Mouse (Mus musculus) midbrain, embryonic 11.5 days (tissue): ENCODE measurements around the gene Kat8. TPM values are rescaled to one million over a fixed set of nuclear protein-coding genes. Genes with fewer than 3 reads are reported as not detected.
A peak's percentile ranks its signal among the peaks of the same experiment; 100 is the strongest.

Source experiments
- ATAC-seq: fragments of 200-750 bp; cut with Nextera tagmentation; 2 replicates; pipeline ENCODE4 v1.8.0; 2017; ENCODE audit warnings: moderate TSS enrichment, moderate library complexity; ENCODE audit not compliant: low FRiP score
- DNase-seq: peaks from one replicate; pipeline ENCODE4 v3.0.0; 2015; ENCODE audit warnings: low spot score; ENCODE audit errors: missing footprints
- H3K27ac ChIP-seq: fragments of 300-500 bp; sonication (generic); 2 replicates; pipeline ENCODE4 v1.5.1; 2014; ENCODE audit warnings: low read depth, low read length
- H3K27me3 ChIP-seq: fragments of 300-500 bp; sonication (generic); 2 replicates; pipeline ENCODE4 v1.6.1; 2014; ENCODE audit warnings: mild to moderate bottlenecking, low read length, moderate library complexity, mixed read lengths; ENCODE audit not compliant: control insufficient read depth, insufficient read depth
- H3K36me3 ChIP-seq: fragments of 300-500 bp; sonication (generic); 2 replicates; pipeline ENCODE4 v1.6.1; 2014; ENCODE audit warnings: mild to moderate bottlenecking, low read length, moderate library complexity, mixed read lengths; ENCODE audit not compliant: control insufficient read depth, insufficient read depth
- H3K4me1 ChIP-seq: fragments of 300-500 bp; sonication (generic); 2 replicates; pipeline ENCODE4 v1.6.1; 2014; ENCODE audit warnings: low read length; ENCODE audit not compliant: control insufficient read depth, insufficient read depth
- H3K4me2 ChIP-seq: fragments of 300-500 bp; sonication (generic); 2 replicates; pipeline ENCODE4 v1.6.1; 2014; ENCODE audit warnings: mild to moderate bottlenecking, moderate library complexity
- H3K4me3 ChIP-seq: fragments of 300-500 bp; sonication (generic); 2 replicates; pipeline ENCODE4 v1.5.1; 2014; ENCODE audit warnings: low read depth, low read length
- H3K9ac ChIP-seq: fragments of 300-500 bp; sonication (generic); 2 replicates; pipeline ENCODE4 v1.6.1; 2014; ENCODE audit warnings: low read length
- H3K9me3 ChIP-seq: fragments of 300-500 bp; sonication (generic); 2 replicates; pipeline ENCODE4 v1.6.1; 2016; ENCODE audit warnings: low read length; ENCODE audit not compliant: control insufficient read depth
- WGBS: fragments of 180-500 bp; shearing (Covaris S2); extraction: QIAGEN DNeasy Blood & Tissue Kit; methylation state at CpG from one replicate; pipeline ENCODE4 v1.1.7; 2014; 5-methylcytosine and 5-hydroxymethylcytosine counted together
- polyA plus RNA-seq: library from polyadenylated mRNA; unstranded; fragments of >200 nt; fragmentation: Nextera tagmentation; extraction: Ambion mirVana; gene quantifications from 2 replicates; pipeline ENCODE4 v1.2.1, GENCODE M21; 2014

Gene Kat8
- polyA plus RNA-seq: 54.6 and 57.1 TPM in 2 replicates

DNA sequence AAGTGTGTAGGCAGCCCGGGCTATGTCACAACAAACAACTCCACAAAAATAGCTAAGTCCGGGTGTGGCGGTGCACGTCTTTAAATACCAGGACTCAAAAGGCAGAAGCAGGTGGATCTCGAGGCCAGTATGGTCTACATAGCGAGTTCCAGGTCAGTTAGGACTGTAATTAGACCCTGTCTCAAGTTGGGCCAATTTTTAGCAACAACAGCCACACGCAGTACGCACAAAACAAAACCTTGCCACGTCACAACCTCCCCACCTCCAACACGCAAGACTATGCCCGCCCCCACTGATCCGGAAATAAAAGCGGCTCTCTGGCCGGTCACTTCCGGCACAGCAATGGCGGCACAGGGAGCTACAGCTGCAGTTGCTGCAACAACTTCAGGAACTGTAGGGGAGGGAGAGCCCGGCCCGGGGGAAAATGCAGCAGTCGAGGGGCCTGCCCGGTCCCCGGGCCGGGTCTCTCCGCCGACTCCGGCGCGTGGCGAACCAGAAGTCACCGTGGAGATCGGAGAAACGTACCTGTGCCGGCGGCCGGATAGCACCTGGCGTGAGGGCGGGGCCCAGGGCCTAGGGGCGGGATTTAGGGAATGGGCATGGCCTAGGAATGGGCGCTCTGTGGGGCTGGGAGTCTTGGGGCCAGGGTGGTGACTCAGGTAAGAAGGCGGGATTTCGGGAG lies at the start of gene Kat8:
Kat8 (plus strand) TSS at position 327 of the 682 bp plus-strand sequence.
- Histone ChIP-seq H3K27me3 (no peaks in the 10 kb centered on the region), H3K4me1 (peaks cover 6% of the 10 kb centered on the region), H3K27ac (peak within 1 kb of the TSS; percentile 54), H3K9ac (peak within 1 kb of the TSS; percentile 83), H3K36me3 (peaks cover 11% of the 10 kb centered on the region), H3K9me3 (no peaks in the 10 kb centered on the region), H3K4me2 (peak within 1 kb of the TSS; percentile 75), H3K4me3 (peak within 1 kb of the TSS; percentile 97)
- DNase-seq (peak; percentile 98), ATAC-seq (peak; percentile 93)
- under 1% methylated on average over 40 of the region's 40 CpGs for WGBS

DNA sequence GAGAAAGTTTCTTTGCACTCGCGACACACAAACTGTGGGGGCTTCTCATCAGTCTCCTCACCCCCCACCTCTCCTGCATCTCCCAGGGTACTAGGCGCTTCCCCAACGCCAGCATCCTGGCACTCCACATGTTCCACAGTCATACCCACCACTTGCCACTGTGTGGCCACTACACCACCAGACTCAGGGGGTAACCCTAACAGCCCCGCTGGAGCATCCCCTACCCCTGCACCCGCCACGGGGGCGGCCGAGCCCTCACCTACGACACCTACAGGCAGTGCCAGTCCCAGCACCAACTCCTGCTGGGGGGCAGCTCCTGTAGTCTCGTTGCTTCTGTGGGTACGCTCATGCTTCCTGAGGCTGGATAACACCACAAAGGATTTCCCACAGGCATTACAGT lies 45.9 kb upstream of the Kat8 start:
- H3K4me1 ChIP-seq: no peaks in the 10 kb centered on the region
- no peak overlapping the region for H3K27ac ChIP-seq
- H3K4me2 ChIP-seq: no peak overlapping the region
- no peaks in the 10 kb centered on the region for H3K9me3 ChIP-seq
- DNase-seq (no peak), ATAC-seq (no peak)
- 95% methylated on average over 12 of the region's 12 CpGs for WGBS
- H3K4me3 ChIP-seq: no peak overlapping the region
- no peak overlapping the region for H3K9ac ChIP-seq
- peaks cover 17% of the 10 kb centered on the region; the same call in 1 of the 2 replicates for H3K36me3 ChIP-seq
- H3K27me3 ChIP-seq: no peaks in the 10 kb centered on the region

DNA sequence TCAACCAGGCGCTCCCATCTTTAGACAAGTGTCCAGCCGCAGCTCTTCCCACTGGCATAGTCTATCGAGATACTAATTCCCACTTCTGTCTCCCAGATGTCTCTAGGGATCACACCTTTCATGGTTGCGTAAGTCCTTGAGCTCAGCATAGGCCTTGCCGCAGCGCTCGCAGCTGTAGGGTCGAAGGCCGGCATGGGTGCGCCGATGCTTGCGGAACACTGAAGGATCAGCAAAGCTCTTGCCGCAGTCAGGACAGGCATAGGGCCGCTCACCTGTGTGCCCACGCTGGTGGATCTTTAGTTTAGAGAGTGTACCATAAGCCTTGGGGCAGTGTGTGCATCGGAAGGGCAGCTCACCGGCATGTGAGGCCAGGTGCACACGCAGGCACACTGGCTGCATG lies 44.7 kb upstream of the Kat8 start:
- 97% methylated on average over 18 of the region's 18 CpGs for WGBS
- no peak overlapping the region for H3K9ac ChIP-seq
- DNase-seq (no peak), ATAC-seq (no peak)
- H3K4me1 ChIP-seq: no peaks in the 10 kb centered on the region
- H3K27me3 ChIP-seq: no peaks in the 10 kb centered on the region
- H3K4me2 ChIP-seq: no peak overlapping the region
- H3K9me3 ChIP-seq: no peaks in the 10 kb centered on the region
- H3K4me3 ChIP-seq: no peak overlapping the region
- peaks cover 17% of the 10 kb centered on the region; the same call in 1 of the 2 replicates for H3K36me3 ChIP-seq
- H3K27ac ChIP-seq: no peak overlapping the region

DNA sequence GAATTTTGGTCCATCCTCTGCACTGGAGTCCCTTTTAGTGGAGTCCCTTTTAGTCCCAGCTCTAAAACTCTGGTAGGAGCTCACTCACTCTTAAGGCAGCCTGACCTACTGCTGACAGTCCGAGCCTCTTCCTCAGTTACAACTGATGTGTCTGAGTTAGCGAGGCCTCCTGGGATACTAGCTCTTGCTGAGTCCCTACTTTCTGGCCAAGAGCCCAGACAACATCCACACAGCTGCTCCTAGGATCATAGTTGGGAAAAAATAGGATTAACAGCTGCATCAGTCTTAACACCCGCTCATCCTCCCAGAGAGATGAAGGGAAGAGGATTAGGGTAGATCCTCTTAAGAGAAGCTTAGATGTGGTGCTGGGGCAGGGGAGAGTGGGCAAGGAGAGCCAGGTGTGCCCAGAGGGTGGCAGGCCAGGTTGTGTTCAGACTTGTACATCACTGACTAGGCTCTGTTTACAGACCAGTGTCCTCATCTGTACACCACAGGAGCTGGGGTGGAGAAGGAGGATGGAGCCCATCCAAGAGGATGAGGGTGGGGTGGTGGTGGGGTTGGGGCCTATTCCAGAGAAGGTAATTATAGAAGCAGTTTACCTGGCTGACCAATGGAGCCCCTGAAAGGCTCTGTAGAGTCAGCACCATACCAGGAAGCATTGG lies 43.0 kb upstream of the Kat8 start:
- Histone ChIP-seq H3K36me3 (peaks cover 17% of the 10 kb centered on the region; the same call in 1 of the 2 replicates), H3K27ac (no peak overlapping the region), H3K27me3 (no peaks in the 10 kb centered on the region), H3K4me1 (peaks cover 6% of the 10 kb centered on the region), H3K4me3 (no peak overlapping the region), H3K9me3 (no peaks in the 10 kb centered on the region), H3K4me2 (no peak overlapping the region), H3K9ac (no peak overlapping the region)
- 76% methylated on average over 3 of the region's 3 CpGs for WGBS
- ATAC-seq: no peak
- DNase-seq: no peak

DNA sequence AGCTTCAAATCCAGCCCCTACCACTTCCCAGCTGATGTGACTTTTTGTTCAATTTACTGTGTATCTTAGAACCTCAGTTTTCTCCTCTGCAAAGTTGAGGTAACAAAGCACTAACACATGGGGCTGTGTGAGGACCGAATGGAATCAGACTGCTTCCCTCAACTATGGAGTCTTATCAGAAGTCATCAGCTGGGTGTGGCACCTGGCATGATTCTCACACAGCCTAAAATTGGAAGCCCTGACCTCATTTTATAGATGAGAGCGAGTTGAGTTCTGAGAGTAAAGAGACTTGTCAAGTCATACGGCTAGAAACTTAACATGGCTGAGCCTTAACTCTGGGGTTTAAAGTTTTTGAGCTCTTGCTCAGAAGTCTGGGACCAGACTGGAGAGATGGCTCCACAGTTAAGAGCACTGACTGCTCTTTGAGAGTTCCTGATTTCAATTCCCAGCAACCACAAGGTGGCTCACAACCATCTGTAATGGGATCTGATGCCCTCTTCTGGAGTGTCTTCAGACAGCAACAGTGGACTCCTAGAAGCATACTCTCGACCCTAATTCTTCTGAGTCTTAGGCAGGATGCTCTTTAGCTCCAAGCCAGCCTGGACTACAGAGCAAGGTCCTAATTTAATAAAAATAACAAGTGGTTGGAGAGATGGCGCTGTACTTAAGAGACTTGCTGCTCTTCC lies 42.0 kb upstream of the Kat8 start:
- no peak overlapping the region for H3K4me3 ChIP-seq

DNA sequence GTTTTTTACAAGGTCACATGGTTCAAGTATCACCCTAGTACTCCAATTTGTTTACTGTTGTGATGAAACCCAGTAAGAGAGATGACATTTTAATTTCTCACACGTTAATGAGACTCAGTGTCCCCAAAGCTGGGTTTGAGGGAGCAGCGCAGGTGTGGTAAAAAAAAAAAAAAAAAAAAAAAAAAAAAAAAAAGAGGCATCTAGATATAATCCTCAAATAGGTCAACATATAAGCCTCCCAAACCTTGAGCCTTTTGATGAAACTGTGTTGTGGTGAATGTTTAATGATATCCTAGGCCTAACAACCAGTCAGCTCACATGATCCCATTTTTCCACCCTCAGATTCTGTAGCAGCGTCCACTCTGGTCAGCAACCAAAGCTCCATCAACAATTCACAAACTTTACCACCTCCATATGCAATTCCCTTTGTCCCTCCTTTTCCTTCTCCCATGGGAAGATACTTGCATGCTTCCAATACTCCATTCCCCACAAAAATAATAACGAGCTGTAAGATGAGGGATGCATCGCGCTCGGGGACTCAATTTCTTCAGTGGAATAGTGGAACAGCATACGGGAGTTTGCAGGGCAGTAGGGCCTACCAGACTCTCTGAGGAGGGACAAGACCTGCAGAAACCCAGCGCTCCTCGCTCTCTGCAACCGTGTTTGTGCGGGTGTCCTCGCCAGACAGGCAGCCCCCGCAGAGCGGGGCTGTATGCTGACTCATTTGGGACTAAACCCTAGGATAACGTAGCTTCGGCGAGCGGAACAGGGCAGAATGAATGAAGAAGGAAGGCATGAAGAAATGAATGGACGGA lies 37.3 kb upstream of the Kat8 start:
- DNase-seq (no peak), ATAC-seq (peak; percentile 40)
- Histone ChIP-seq H3K4me1 (peaks cover 17% of the 10 kb centered on the region), H3K4me3 (peak overlapping the region; percentile 95), H3K36me3 (peaks cover 14% of the 10 kb centered on the region), H3K9ac (peak overlapping the region; percentile 99), H3K4me2 (peak overlapping the region; percentile 68), H3K9me3 (no peaks in the 10 kb centered on the region), H3K27me3 (no peaks in the 10 kb centered on the region), H3K27ac (peak overlapping the region; percentile 99)
- 5% methylated on average over 20 of the region's 20 CpGs for WGBS

More for the DNA sequence above, 42.0 kb upstream of the Kat8 start:
- Histone ChIP-seq H3K4me1 (peaks cover 10% of the 10 kb centered on the region), H3K27ac (no peak overlapping the region), H3K27me3 (no peaks in the 10 kb centered on the region), H3K4me2 (no peak overlapping the region), H3K9ac (no peak overlapping the region), H3K36me3 (peaks cover 17% of the 10 kb centered on the region; the same call in 1 of the 2 replicates), H3K9me3 (no peaks in the 10 kb centered on the region)
- DNase-seq (no peak), ATAC-seq (no peak)
- WGBS: 80% methylated on average over 5 of the region's 5 CpGs

DNA sequence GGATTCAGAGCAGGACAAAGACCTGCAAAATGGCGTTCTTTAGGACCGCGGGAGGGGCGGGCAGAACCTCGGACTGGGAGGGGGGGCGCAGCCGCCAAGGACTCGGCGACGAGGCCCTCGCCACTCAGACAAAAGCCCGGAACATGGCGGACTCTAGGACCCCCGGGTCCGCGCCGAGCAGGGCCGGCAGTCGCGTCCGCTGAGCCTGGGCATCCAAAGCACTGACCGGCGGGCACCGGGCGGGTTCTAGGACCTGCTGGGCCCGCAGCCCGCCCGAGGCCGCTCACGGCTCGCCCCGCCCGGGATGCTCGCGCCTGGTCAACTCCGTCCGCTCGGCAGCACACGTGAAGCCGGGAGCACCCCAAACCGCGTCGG lies 36.7 kb upstream of the Kat8 start:
- peak; percentile 97 for ATAC-seq
- peaks cover 20% of the 10 kb centered on the region for H3K36me3 ChIP-seq
- peak overlapping the region; percentile 99 for H3K27ac ChIP-seq
- peak overlapping the region; percentile 69 for H3K4me2 ChIP-seq
- peaks cover 17% of the 10 kb centered on the region for H3K4me1 ChIP-seq
- no peaks in the 10 kb centered on the region for H3K9me3 ChIP-seq
- H3K27me3 ChIP-seq: no peaks in the 10 kb centered on the region
- H3K9ac ChIP-seq: peak overlapping the region; percentile 99
- H3K4me3 ChIP-seq: peak overlapping the region; percentile 95
- under 1% methylated on average over 43 of the region's 43 CpGs for WGBS
- DNase-seq: peak; percentile 99

DNA sequence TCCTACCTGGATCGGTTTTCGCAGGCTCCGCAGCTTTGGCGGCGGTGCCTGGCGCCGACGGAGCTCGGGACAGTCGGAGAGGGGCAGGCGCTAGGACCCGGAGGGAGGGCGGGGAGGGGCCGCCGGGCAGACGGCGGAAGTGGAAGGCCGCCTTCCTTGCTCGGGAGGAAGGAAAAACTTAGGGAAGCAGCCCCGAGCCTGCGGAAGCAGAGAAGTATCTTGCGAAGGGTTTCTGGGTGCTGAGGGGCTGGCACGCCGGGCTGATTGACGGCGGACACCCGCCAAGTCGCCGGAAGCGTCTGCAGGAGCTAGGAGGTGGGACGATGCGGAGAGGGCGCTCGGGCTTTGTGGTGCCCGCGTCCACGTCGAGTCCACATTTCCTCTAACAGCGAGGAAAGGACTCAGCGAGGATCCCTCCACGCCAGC lies 36.3 kb upstream of the Kat8 start, which contains the start of gene Zfp646:
Zfp646 (plus strand) TSS at position 181 of the 426 bp plus-strand sequence.
- DNase-seq (peak; percentile 99), ATAC-seq (peak; percentile 89)
- Histone ChIP-seq H3K36me3 (peaks cover 23% of the 10 kb centered on the region), H3K4me1 (peaks cover 17% of the 10 kb centered on the region), H3K27ac (peak within 1 kb of the TSS; percentile 99), H3K4me3 (peak within 1 kb of the TSS; percentile 95), H3K27me3 (no peaks in the 10 kb centered on the region), H3K9ac (peak within 1 kb of the TSS; percentile 99), H3K9me3 (no peaks in the 10 kb centered on the region), H3K4me2 (peak within 1 kb of the TSS; percentile 69)
- WGBS: under 1% methylated on average over 41 of the region's 41 CpGs
